Mouse (Mus musculus) embryonic facial prominence, embryonic 12.5 days (tissue): ENCODE measurements at regions not wholly inside any gene's neighbourhood (a gene's known extent, or its start where the extent isn't known, plus 50 kb on each side); places are given as distances from the start of the nearest gene placed in this dataset.

Source experiments
- ATAC-seq: fragments of 200-750 bp; cut with Nextera tagmentation; 2 replicates; pipeline ENCODE4 v1.8.0; 2017; ENCODE audit not compliant: insufficient number of reproducible peaks, insufficient read depth, low FRiP score, low TSS enrichment
- H3K27ac ChIP-seq: fragments of 300-500 bp; sonication (generic); 2 replicates; pipeline ENCODE4 v1.5.1; 2016; ENCODE audit warnings: mild to moderate bottlenecking
- H3K27me3 ChIP-seq: fragments of 300-500 bp; sonication (generic); 2 replicates; pipeline ENCODE4 v1.6.1; 2016; ENCODE audit warnings: mild to moderate bottlenecking, moderate library complexity
- H3K36me3 ChIP-seq: fragments of 300-500 bp; sonication (generic); 2 replicates; pipeline ENCODE4 v1.6.1; 2016; ENCODE audit warnings: mild to moderate bottlenecking
- H3K4me1 ChIP-seq: fragments of 300-500 bp; sonication (generic); 2 replicates; pipeline ENCODE4 v1.6.1; 2016
- H3K4me2 ChIP-seq: fragments of 300-500 bp; sonication (generic); replicated peaks from 2 replicates; pipeline ENCODE4 v1.6.1; 2016; ENCODE audit warnings: mild to moderate bottlenecking, moderate library complexity
- H3K4me3 ChIP-seq: fragments of 300-500 bp; sonication (generic); 2 replicates; pipeline ENCODE4 v1.5.1; 2016; ENCODE audit warnings: mild to moderate bottlenecking
- H3K9ac ChIP-seq: fragments of 300-500 bp; sonication (generic); 2 replicates; pipeline ENCODE4 v1.6.1; 2016; ENCODE audit warnings: mild to moderate bottlenecking, moderate library complexity
- H3K9me3 ChIP-seq: fragments of 300-500 bp; sonication (generic); 2 replicates; pipeline ENCODE4 v1.6.1; 2016; ENCODE audit warnings: mild to moderate bottlenecking, moderate library complexity
- WGBS: fragments of 180-500 bp; shearing (Covaris S2); methylation state at CpG from one replicate; pipeline ENCODE4 v1.1.7; 2016; 5-methylcytosine and 5-hydroxymethylcytosine counted together

- Histone ChIP-seq H3K9ac (no peak overlapping the region), H3K36me3 (no peaks in the 10 kb centered on the region), H3K9me3 (no peaks in the 10 kb centered on the region), H3K27me3 (no peaks in the 10 kb centered on the region), H3K4me2 (no peak overlapping the region), H3K4me3 (no peak overlapping the region), H3K4me1 (no peaks in the 10 kb centered on the region), H3K27ac (no peak overlapping the region)
- WGBS, result 69% methylated on average over 1 of the region's 1 CpGs
- no peak for ATAC-seq
Measured at GRCm38 (mm10) chr15:62456020-62456419, 1389.0 kb downstream of the Gsdmc2 start.

- WGBS, result 85% methylated on average over 3 of the region's 3 CpGs
- no peak overlapping the region for H3K9ac ChIP-seq
- H3K27ac ChIP-seq, result no peak overlapping the region
- no peaks in the 10 kb centered on the region for H3K27me3 ChIP-seq
- no peak for ATAC-seq
- no peaks in the 10 kb centered on the region for H3K9me3 ChIP-seq
- no peaks in the 10 kb centered on the region for H3K36me3 ChIP-seq
- no peaks in the 10 kb centered on the region for H3K4me1 ChIP-seq
- H3K4me2 ChIP-seq, result no peak overlapping the region
- H3K4me3 ChIP-seq, result no peak overlapping the region
Measured at GRCm38 (mm10) chr15:62448116-62448515, 1396.9 kb downstream of the Gsdmc2 start.

- Histone ChIP-seq H3K9ac (no peak overlapping the region), H3K4me2 (no peak overlapping the region), H3K27ac (no peak overlapping the region), H3K4me3 (no peak overlapping the region), H3K27me3 (no peaks in the 10 kb centered on the region), H3K36me3 (no peaks in the 10 kb centered on the region), H3K9me3 (no peaks in the 10 kb centered on the region), H3K4me1 (no peaks in the 10 kb centered on the region)
- ATAC-seq, result no peak
- 87% methylated on average over 5 of the region's 5 CpGs for WGBS
Measured at GRCm38 (mm10) chr15:62439211-62439610, 1405.8 kb downstream of the Gsdmc2 start.

GRCm38 (mm10) chr15:62436631-62437030 lies 1408.3 kb downstream of the Gsdmc2 start:
- 90% methylated on average over 5 of the region's 5 CpGs for WGBS
- H3K9me3 ChIP-seq, result no peaks in the 10 kb centered on the region
- no peak overlapping the region for H3K4me2 ChIP-seq
- no peak overlapping the region for H3K27ac ChIP-seq
- no peak overlapping the region for H3K4me3 ChIP-seq
- H3K36me3 ChIP-seq, result no peaks in the 10 kb centered on the region
- no peak for ATAC-seq
- H3K9ac ChIP-seq, result no peak overlapping the region
- H3K4me1 ChIP-seq, result no peaks in the 10 kb centered on the region
- H3K27me3 ChIP-seq, result no peaks in the 10 kb centered on the region

GRCm38 (mm10) chr15:62435141-62435680 lies 1409.8 kb downstream of the Gsdmc2 start:
- ATAC-seq, result no peak

GRCm38 (mm10) chr15:62432742-62433245 lies 1412.2 kb downstream of the Gsdmc2 start:
- WGBS, result 89% methylated on average over 1 of the region's 1 CpGs
- H3K9ac ChIP-seq, result no peak overlapping the region
- H3K4me1 ChIP-seq, result no peaks in the 10 kb centered on the region
- no peaks in the 10 kb centered on the region for H3K36me3 ChIP-seq
- H3K27ac ChIP-seq, result no peak overlapping the region
- no peak for ATAC-seq
- no peak overlapping the region for H3K4me3 ChIP-seq
- no peaks in the 10 kb centered on the region for H3K9me3 ChIP-seq
- H3K27me3 ChIP-seq, result no peaks in the 10 kb centered on the region
- H3K4me2 ChIP-seq, result no peak overlapping the region

More at GRCm38 (mm10) chr15:62435141-62435680, 1409.8 kb downstream of the Gsdmc2 start:
- no peaks in the 10 kb centered on the region for H3K9me3 ChIP-seq
- H3K4me1 ChIP-seq, result no peaks in the 10 kb centered on the region
- no peak overlapping the region for H3K4me2 ChIP-seq
- no peak overlapping the region for H3K27ac ChIP-seq
- H3K36me3 ChIP-seq, result no peaks in the 10 kb centered on the region
- H3K9ac ChIP-seq, result no peak overlapping the region
- 89% methylated on average over 4 of the region's 4 CpGs for WGBS
- H3K27me3 ChIP-seq, result no peaks in the 10 kb centered on the region
- no peak overlapping the region for H3K4me3 ChIP-seq

GRCm38 (mm10) chr15:62431150-62431678 lies 1413.8 kb downstream of the Gsdmc2 start:
- Histone ChIP-seq H3K27me3 (no peaks in the 10 kb centered on the region), H3K9me3 (no peaks in the 10 kb centered on the region), H3K36me3 (no peaks in the 10 kb centered on the region), H3K9ac (no peak overlapping the region), H3K4me3 (no peak overlapping the region), H3K4me2 (no peak overlapping the region), H3K27ac (no peak overlapping the region), H3K4me1 (no peaks in the 10 kb centered on the region)
- ATAC-seq, result no peak
- WGBS, result 76% methylated on average over 1 of the region's 1 CpGs

GRCm38 (mm10) chr15:62422995-62423394 lies 1422.0 kb downstream of the Gsdmc2 start:
- no peaks in the 10 kb centered on the region for H3K4me1 ChIP-seq
- no peaks in the 10 kb centered on the region for H3K9me3 ChIP-seq
- no peak overlapping the region for H3K4me2 ChIP-seq
- H3K27ac ChIP-seq, result no peak overlapping the region
- no peak overlapping the region for H3K4me3 ChIP-seq
- WGBS, result 64% methylated on average over 5 of the region's 5 CpGs
- no peaks in the 10 kb centered on the region for H3K27me3 ChIP-seq
- no peaks in the 10 kb centered on the region for H3K36me3 ChIP-seq
- no peak for ATAC-seq
- no peak overlapping the region for H3K9ac ChIP-seq

GRCm38 (mm10) chr15:62421073-62421851 lies 1423.7 kb downstream of the Gsdmc2 start:
- H3K27me3 ChIP-seq, result no peaks in the 10 kb centered on the region
- H3K27ac ChIP-seq, result no peak overlapping the region
- H3K36me3 ChIP-seq, result no peaks in the 10 kb centered on the region
- no peak for ATAC-seq
- 94% methylated on average over 7 of the region's 7 CpGs for WGBS
- no peak overlapping the region for H3K4me3 ChIP-seq
- no peak overlapping the region for H3K9ac ChIP-seq
- H3K9me3 ChIP-seq, result no peaks in the 10 kb centered on the region
- H3K4me1 ChIP-seq, result no peaks in the 10 kb centered on the region
- no peak overlapping the region for H3K4me2 ChIP-seq

- Histone ChIP-seq H3K27ac (no peak overlapping the region), H3K4me1 (no peaks in the 10 kb centered on the region), H3K4me3 (no peak overlapping the region), H3K27me3 (no peaks in the 10 kb centered on the region), H3K4me2 (no peak overlapping the region), H3K36me3 (no peaks in the 10 kb centered on the region), H3K9ac (no peak overlapping the region), H3K9me3 (no peaks in the 10 kb centered on the region)
- ATAC-seq, result no peak
Measured at GRCm38 (mm10) chr15:62416691-62417090, 1428.3 kb downstream of the Gsdmc2 start.

- no peaks in the 10 kb centered on the region for H3K36me3 ChIP-seq
- H3K9ac ChIP-seq, result no peak overlapping the region
- no peak for ATAC-seq
- H3K27me3 ChIP-seq, result no peaks in the 10 kb centered on the region
- H3K9me3 ChIP-seq, result no peaks in the 10 kb centered on the region
- H3K4me1 ChIP-seq, result no peaks in the 10 kb centered on the region
- 90% methylated on average over 2 of the region's 2 CpGs for WGBS
- no peak overlapping the region for H3K4me3 ChIP-seq
- no peak overlapping the region for H3K27ac ChIP-seq
- H3K4me2 ChIP-seq, result no peak overlapping the region
Measured at GRCm38 (mm10) chr15:62413694-62414093, 1431.3 kb downstream of the Gsdmc2 start.

GRCm38 (mm10) chr15:62402142-62402541 lies 1442.8 kb downstream of the Gsdmc2 start:
- ATAC-seq, result no peak
- H3K27me3 ChIP-seq, result no peaks in the 10 kb centered on the region
- H3K4me3 ChIP-seq, result no peak overlapping the region
- no peak overlapping the region for H3K9ac ChIP-seq
- no peaks in the 10 kb centered on the region for H3K36me3 ChIP-seq
- H3K27ac ChIP-seq, result no peak overlapping the region
- no peaks in the 10 kb centered on the region for H3K9me3 ChIP-seq
- no peaks in the 10 kb centered on the region for H3K4me1 ChIP-seq
- no peak overlapping the region for H3K4me2 ChIP-seq
- 91% methylated on average over 5 of the region's 5 CpGs for WGBS
